Mouse (Mus musculus) forebrain, embryonic 11.5 days (tissue): ENCODE results near the gene Gls. TPM values are rescaled to one million over a fixed set of nuclear protein-coding genes. Genes with fewer than 3 reads are reported as not detected.

Experiments
- ATAC-seq: fragments of 200-750 bp; cut with Nextera tagmentation; replicated peaks from 2 replicates; pipeline ENCODE4 v1.8.0; 2017; ENCODE audit warnings: moderate TSS enrichment; ENCODE audit not compliant: low FRiP score
- DNase-seq: peaks from one replicate; pipeline ENCODE4 v3.0.0-alpha.2; 2017; ENCODE audit warnings: low spot score
- H3K27ac ChIP-seq: fragments of 300-500 bp; sonication (generic); 2 replicates; pipeline ENCODE4 v1.5.1; 2014; ENCODE audit warnings: low read depth, low read length
- H3K27me3 ChIP-seq: fragments of 300-500 bp; sonication (generic); 2 replicates; pipeline ENCODE4 v1.6.1; 2014; ENCODE audit warnings: mild to moderate bottlenecking, low read length, mixed read lengths; ENCODE audit not compliant: control insufficient read depth, insufficient read depth
- H3K36me3 ChIP-seq: fragments of 300-500 bp; sonication (generic); 2 replicates; pipeline ENCODE4 v1.6.1; 2014; ENCODE audit warnings: mild to moderate bottlenecking, low read length, moderate library complexity, mixed read lengths; ENCODE audit not compliant: control insufficient read depth, insufficient read depth
- H3K4me1 ChIP-seq: fragments of 300-500 bp; sonication (generic); replicated peaks from 2 replicates; pipeline ENCODE4 v1.6.1; 2014; ENCODE audit warnings: low read length, mixed read lengths; ENCODE audit not compliant: control insufficient read depth, insufficient read depth
- H3K4me2 ChIP-seq: fragments of 300-500 bp; sonication (generic); 2 replicates; pipeline ENCODE4 v1.6.1; 2014; ENCODE audit warnings: low read depth, mild to moderate bottlenecking, low read length, moderate library complexity, mixed read lengths; ENCODE audit not compliant: severe bottlenecking
- H3K4me3 ChIP-seq: fragments of 300-500 bp; sonication (generic); 2 replicates; pipeline ENCODE4 v1.5.1; 2014; ENCODE audit warnings: low read depth, low read length
- H3K9ac ChIP-seq: fragments of 300-500 bp; sonication (generic); 2 replicates; pipeline ENCODE4 v1.6.1; 2014; ENCODE audit warnings: low read length
- H3K9me3 ChIP-seq: fragments of 300-500 bp; sonication (generic); 2 replicates; pipeline ENCODE4 v1.6.1; 2016; ENCODE audit warnings: low read length, mixed read lengths; ENCODE audit not compliant: control insufficient read depth
- WGBS: fragments of 180-500 bp; shearing (Covaris S2); extraction: QIAGEN DNeasy Blood & Tissue Kit; methylation state at CpG from one replicate; pipeline ENCODE4 v1.1.7; 2014; 5-methylcytosine and 5-hydroxymethylcytosine counted together
- polyA plus RNA-seq: library from polyadenylated mRNA; unstranded; fragments of >200 nt; fragmentation: Nextera tagmentation; extraction: Ambion mirVana; gene quantifications from 2 replicates; pipeline ENCODE4 v1.2.1, GENCODE M21; 2014

The Gls gene
- polyA plus RNA-seq, 1 experiment from 2014 or later: 34.6 TPM

DNA sequence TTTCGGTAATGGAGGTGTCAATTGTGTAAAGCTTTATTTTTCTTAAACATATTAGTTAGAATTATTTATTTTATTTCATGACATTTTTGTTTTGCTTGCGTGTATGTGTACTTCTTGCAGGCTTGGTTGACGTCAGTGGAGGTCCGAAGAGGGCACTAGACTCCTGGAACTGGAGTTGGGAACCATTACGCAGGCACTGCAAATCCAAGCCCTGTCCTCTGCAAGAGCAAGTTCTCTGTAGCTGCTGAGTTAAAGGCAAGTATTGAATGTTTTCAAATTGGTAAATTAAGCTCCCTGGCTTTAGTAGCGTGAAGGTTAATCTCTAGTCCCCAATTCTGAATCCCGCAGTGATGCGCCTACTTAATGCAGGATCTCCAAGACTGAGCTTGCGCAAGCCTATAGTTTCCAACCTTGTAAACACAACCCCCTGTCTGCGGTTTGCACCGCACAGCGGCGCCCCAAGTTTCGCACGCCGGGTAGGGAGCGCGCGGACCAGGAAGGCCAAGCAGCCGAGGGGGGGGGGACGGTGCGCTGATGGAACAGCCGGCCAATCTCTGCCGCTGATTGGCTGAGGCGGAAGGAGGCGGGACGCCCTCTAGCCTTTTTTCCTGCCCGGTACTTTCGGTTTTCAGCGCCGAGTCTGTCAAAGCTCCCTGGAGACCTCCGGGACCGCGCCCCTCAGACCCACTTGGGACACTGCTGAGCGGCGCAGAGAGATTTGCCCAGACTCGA, 114.0 kb downstream of the Gls start, which contains the start of gene Stat1:
Gene Stat1, plus strand, starts transcription at position 581 of the 732 bp plus-strand sequence.
- ATAC-seq (peak; percentile 96), DNase-seq (peak; percentile 98)
- Histone ChIP-seq H3K9ac (peak within 1 kb of the TSS; percentile 67), H3K36me3 (no peaks in the 10 kb centered on the region), H3K9me3 (no peaks in the 10 kb centered on the region), H3K4me3 (peak within 1 kb of the TSS; percentile 74), H3K27me3 (no peaks in the 10 kb centered on the region; the same call in 1 of the 2 replicates), H3K4me2 (peak within 1 kb of the TSS; percentile 97), H3K27ac (no peak within 1 kb of the TSS), H3K4me1 (no peaks in the 10 kb centered on the region)
- 3% methylated on average over 37 of the region's 37 CpGs for WGBS

DNA sequence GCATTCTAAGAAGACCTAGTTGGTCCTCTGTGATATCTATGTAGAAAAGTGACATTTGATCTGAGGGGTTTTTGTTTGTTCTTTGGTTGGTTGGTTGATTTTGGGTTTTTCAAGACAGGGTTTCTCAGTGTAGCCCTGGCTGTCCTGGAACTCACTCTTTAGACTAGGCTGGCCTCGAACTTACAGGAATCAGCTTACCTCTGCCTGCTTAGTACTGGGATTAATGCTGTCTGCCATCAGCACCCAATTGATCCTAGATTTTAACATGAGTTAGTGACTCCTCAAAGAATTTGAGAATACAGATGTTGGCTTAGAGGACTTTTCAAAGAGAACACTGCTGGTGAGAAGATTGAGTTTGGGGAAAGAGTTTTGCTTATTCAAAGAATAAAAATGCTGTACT, 115.3 kb downstream of the Gls start:
- H3K27me3 ChIP-seq: no peaks in the 10 kb centered on the region; the same call in 1 of the 2 replicates
- H3K4me3 ChIP-seq: no peak overlapping the region
- no peaks in the 10 kb centered on the region for H3K9me3 ChIP-seq
- no peak overlapping the region for H3K4me2 ChIP-seq
- WGBS: 76% methylated on average over 1 of the region's 1 CpGs
- H3K9ac ChIP-seq: no peak overlapping the region
- no peaks in the 10 kb centered on the region for H3K36me3 ChIP-seq
- no peak for ATAC-seq
- DNase-seq: no peak
- H3K27ac ChIP-seq: no peak overlapping the region
- H3K4me1 ChIP-seq: 0 out of 2 replicates have a peak, but pooled peaks cover 3% of the 10 kb centered on the region

DNA sequence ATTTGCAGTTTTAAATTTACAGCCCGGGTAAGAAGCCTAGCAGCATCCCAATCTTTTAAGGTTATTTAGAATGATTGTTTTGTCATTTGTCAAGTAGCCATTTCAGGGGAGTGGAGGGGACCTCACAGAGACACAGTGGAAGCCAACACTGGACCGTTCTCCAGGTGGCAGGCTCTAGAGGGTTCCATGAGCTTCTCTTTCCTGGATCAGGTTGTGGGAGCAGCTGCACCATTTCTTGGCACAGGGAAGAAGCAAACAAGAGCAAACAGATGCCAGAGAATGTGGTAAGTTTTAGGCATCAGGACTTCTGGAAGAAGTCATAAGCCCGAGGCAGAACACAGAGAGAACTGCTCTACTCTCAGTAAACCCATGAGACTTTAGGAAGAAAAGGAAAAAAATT, 116.6 kb downstream of the Gls start:
- DNase-seq (no peak), ATAC-seq (no peak)
- no peak overlapping the region for H3K9ac ChIP-seq
- 73% methylated on average over 3 of the region's 3 CpGs for WGBS
- H3K36me3 ChIP-seq: no peaks in the 10 kb centered on the region
- H3K4me2 ChIP-seq: no peak overlapping the region
- no peaks in the 10 kb centered on the region; the same call in 1 of the 2 replicates for H3K27me3 ChIP-seq
- no peak overlapping the region for H3K27ac ChIP-seq
- H3K4me3 ChIP-seq: no peak overlapping the region
- no peaks in the 10 kb centered on the region for H3K9me3 ChIP-seq
- H3K4me1 ChIP-seq: 0 out of 2 replicates have a peak, but pooled peaks cover 3% of the 10 kb centered on the region

DNA sequence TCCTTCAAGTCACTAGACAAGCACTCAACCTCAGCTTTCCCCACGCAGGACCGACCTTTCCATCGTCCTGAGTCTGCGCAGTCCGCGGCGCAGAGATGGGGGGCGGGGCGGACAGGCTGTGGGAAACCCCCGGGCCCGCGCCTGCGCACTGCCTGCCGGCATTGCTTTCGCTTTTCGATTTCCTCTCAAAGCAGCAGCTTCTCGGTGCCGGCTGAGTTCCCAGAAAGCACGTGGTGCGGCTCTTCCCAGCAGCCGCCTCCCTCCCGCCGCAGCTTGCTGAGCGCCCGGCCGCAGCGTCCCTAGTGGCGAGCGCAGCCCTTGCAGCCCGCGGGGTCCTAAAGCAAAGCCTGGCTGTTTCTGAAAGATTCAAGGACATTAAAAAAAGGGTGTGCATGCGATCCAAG, 119.4 kb downstream of the Gls start:
- peak; percentile 99 for DNase-seq
- H3K4me2 ChIP-seq: peak overlapping the region; percentile 56
- under 1% methylated on average over 32 of the region's 32 CpGs for WGBS

More for the DNA sequence above, 119.4 kb downstream of the Gls start:
- 0 out of 2 replicates have a peak, but pooled peaks cover 3% of the 10 kb centered on the region for H3K4me1 ChIP-seq
- ATAC-seq: peak; percentile 96
- peak overlapping the region; percentile 46; the same call in 1 of the 2 replicates for H3K27ac ChIP-seq
- no peaks in the 10 kb centered on the region for H3K9me3 ChIP-seq
- no peaks in the 10 kb centered on the region for H3K27me3 ChIP-seq
- peak overlapping the region; percentile 62 for H3K9ac ChIP-seq
- H3K36me3 ChIP-seq: no peaks in the 10 kb centered on the region
- peak overlapping the region; percentile 27 for H3K4me3 ChIP-seq

Other genes starting within 250 kb of the Gls start
- gene Stat4, start 246.1 kb downstream of the Gls start, polyA plus RNA-seq: 12.0 and 12.4 TPM in 2 replicates
- 15.6 and 17.4 TPM in 2 replicates for gene Stat1, start 113.8 kb downstream of the Gls start, polyA plus RNA-seq